Comparison of ENCODE assay signal across 11 mouse cellular contexts in the genomic region with DNA sequence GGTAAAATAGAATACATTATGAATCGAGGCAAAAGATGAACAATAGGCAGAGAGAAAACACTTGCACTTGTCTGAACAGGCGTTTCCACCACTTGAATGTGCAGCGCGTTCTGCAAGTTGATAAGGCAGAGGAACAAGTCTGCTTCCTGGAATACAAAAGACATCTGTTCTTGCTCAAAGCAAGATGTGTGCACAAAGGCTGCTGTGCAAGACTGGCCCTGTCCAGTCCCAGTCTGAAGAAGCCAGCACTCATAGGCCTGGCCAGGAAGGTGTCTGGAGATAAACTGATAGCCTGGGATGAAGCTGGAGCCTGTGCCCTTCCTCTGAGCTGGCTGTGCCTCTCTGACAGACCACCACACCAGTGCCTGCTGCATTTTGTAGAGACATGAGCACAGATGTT. TPM values are rescaled to one million over a fixed set of nuclear protein-coding genes. Genes with fewer than 3 reads are reported as not detected.
DNase-seq lines count a peak whose midpoint lies in the region; ATAC-seq lines count a peak whose summit lies in the region.
"Had no signal": no experiment of that assay in that cellular context is flagged by ENCODE, and none has a peak within 500 bp of the region (broad histone marks: within the 10 kb centered on the region; RNA-seq: fewer than 3 reads in every experiment).

No protein-coding gene starts in this region.

- H3K9ac ChIP-seq in intestine, embryonic 16.5 days (ENCODE audit: low read depth, low read length), result no peak overlapping the region
- no peak overlapping the region for H3K9ac ChIP-seq in intestine, embryonic 15.5 days
- no peak overlapping the region for H3K9ac ChIP-seq in heart, embryonic 14.5 days (ENCODE audit: low read length)
- H3K9ac ChIP-seq in midbrain, embryonic 14.5 days (replicated peaks; ENCODE audit: low read length), result no peak overlapping the region; the same call in 1 of the 2 replicates
- no peak overlapping the region for H3K9ac ChIP-seq in kidney, embryonic 16.5 days (replicated peaks; ENCODE audit: low read length)
- H3K9ac ChIP-seq: neural tube, embryonic 12.5 days had no signal

- peak; percentile 41 for DNase-seq in embryo, embryonic 10.5 days (ENCODE audit: low spot score)
- peak; percentile 52 for DNase-seq in midbrain, embryonic 14.5 days
- DNase-seq in right cerebral cortex, postnatal 25 days, result no peak
- no peak for DNase-seq in layer of hippocampus, adult 11-12 months (ENCODE audit: low spot score)
- DNase-seq: adrenal gland, adult 8-10 months; lung, postnatal 10 days had no signal

- H3K27ac ChIP-seq in intestine, embryonic 16.5 days (ENCODE audit: low read length), result no peak overlapping the region
- no peak overlapping the region for H3K27ac ChIP-seq in intestine, embryonic 15.5 days
- H3K27ac ChIP-seq in heart, embryonic 14.5 days (replicated peaks in 1 of 2; ENCODE audit: control insufficient read depth in 1 of 2, insufficient read depth in 1 of 2, low read depth in 2 of 2, low read length in 2 of 2), result peak overlapping the region; percentile 24 to 48; a peak in 3 of 4 replicates
- peak overlapping the region; percentile 49; the same call in 1 of the 2 replicates for H3K27ac ChIP-seq in midbrain, embryonic 14.5 days (replicated peaks; ENCODE audit: low read depth, low read length)
- no peak overlapping the region for H3K27ac ChIP-seq in kidney, embryonic 16.5 days (ENCODE audit: low read length)
- H3K27ac ChIP-seq: neural tube, embryonic 12.5 days had no signal

- no peak overlapping the region for H3K4me3 ChIP-seq in intestine, embryonic 16.5 days (ENCODE audit: low read length)
- no peak overlapping the region for H3K4me3 ChIP-seq in intestine, embryonic 15.5 days (replicated peaks)
- H3K4me3 ChIP-seq in heart, embryonic 14.5 days (ENCODE audit: control insufficient read depth in 1 of 2, insufficient read depth in 1 of 2, low read depth in 1 of 2, low read length in 2 of 2), result no peak overlapping the region
- no peak overlapping the region for H3K4me3 ChIP-seq in midbrain, embryonic 14.5 days (replicated peaks; ENCODE audit: low read depth, low read length)
- H3K4me3 ChIP-seq in kidney, embryonic 16.5 days (ENCODE audit: low read length), result no peak overlapping the region
- H3K4me3 ChIP-seq: neural tube, embryonic 12.5 days had no signal

- 18% methylated on average over 4 of the region's 4 CpGs for WGBS in intestine, embryonic 16.5 days
- WGBS in intestine, embryonic 15.5 days, result 15% methylated on average over 4 of the region's 4 CpGs
- 1% methylated on average over 4 of the region's 4 CpGs for WGBS in heart, embryonic 14.5 days
- WGBS in midbrain, embryonic 14.5 days, result 39% methylated on average over 4 of the region's 4 CpGs
- 53% methylated on average over 4 of the region's 4 CpGs for WGBS in kidney, embryonic 16.5 days

- no peaks in the 10 kb centered on the region for H3K27me3 ChIP-seq in intestine, embryonic 16.5 days (replicated peaks; ENCODE audit: control insufficient read depth, insufficient read depth, low read length)
- no peaks in the 10 kb centered on the region; the same call in 1 of the 2 replicates for H3K27me3 ChIP-seq in intestine, embryonic 15.5 days (replicated peaks)
- H3K27me3 ChIP-seq in heart, embryonic 14.5 days (ENCODE audit: control insufficient read depth, insufficient read depth, low read length), result peaks cover 19% of the 10 kb centered on the region
- no peaks in the 10 kb centered on the region for H3K27me3 ChIP-seq in midbrain, embryonic 14.5 days (ENCODE audit: control insufficient read depth, insufficient read depth, low read length)
- H3K27me3 ChIP-seq in kidney, embryonic 16.5 days (ENCODE audit: insufficient read depth, low read length), result peaks cover 3% of the 10 kb centered on the region; the same call in 1 of the 2 replicates

- ATAC-seq in intestine, embryonic 16.5 days, result peak; percentile 16; the same call in 1 of the 2 replicates
- ATAC-seq in intestine, embryonic 15.5 days, result no peak
- peak; percentile 58 for ATAC-seq in heart, embryonic 14.5 days (ENCODE audit: insufficient number of reproducible peaks, insufficient read depth, low FRiP score, low read depth)
- ATAC-seq in midbrain, embryonic 14.5 days (ENCODE audit: low FRiP score, low TSS enrichment), result no peak
- ATAC-seq in kidney, embryonic 16.5 days (ENCODE audit: low FRiP score, low TSS enrichment), result no peak

- no peaks in the 10 kb centered on the region for H3K9me3 ChIP-seq in intestine, embryonic 16.5 days (ENCODE audit: control insufficient read depth, low read length)
- no peaks in the 10 kb centered on the region for H3K9me3 ChIP-seq in intestine, embryonic 15.5 days
- H3K9me3 ChIP-seq in heart, embryonic 14.5 days (ENCODE audit: control insufficient read depth, low read length), result no peaks in the 10 kb centered on the region
- no peaks in the 10 kb centered on the region for H3K9me3 ChIP-seq in midbrain, embryonic 14.5 days (ENCODE audit: control insufficient read depth, low read length)
- no peaks in the 10 kb centered on the region for H3K9me3 ChIP-seq in kidney, embryonic 16.5 days (ENCODE audit: low read length)
- H3K9me3 ChIP-seq: neural tube, embryonic 12.5 days had no signal

- 0 out of 2 replicates have a peak, but pooled peaks cover 2% of the 10 kb centered on the region for H3K4me1 ChIP-seq in intestine, embryonic 16.5 days (ENCODE audit: control insufficient read depth, insufficient read depth, low read length)
- 0 out of 2 replicates have a peak, but pooled peaks cover 10% of the 10 kb centered on the region for H3K4me1 ChIP-seq in intestine, embryonic 15.5 days (replicated peaks)
- H3K4me1 ChIP-seq in heart, embryonic 14.5 days (ENCODE audit: control insufficient read depth in 2 of 2, insufficient read depth in 2 of 2, low read length in 2 of 2), result peaks cover 21 to 23% of the 10 kb centered on the region in 2 experiments
- H3K4me1 ChIP-seq in midbrain, embryonic 14.5 days (ENCODE audit: control insufficient read depth, insufficient read depth, low read length), result peaks cover 19% of the 10 kb centered on the region
- H3K4me1 ChIP-seq in kidney, embryonic 16.5 days (ENCODE audit: insufficient read depth, low read length), result peaks cover 9% of the 10 kb centered on the region; the same call in 1 of the 2 replicates

- H3K36me3 ChIP-seq in intestine, embryonic 16.5 days (ENCODE audit: control insufficient read depth, insufficient read depth, low read length), result no peaks in the 10 kb centered on the region
- no peaks in the 10 kb centered on the region for H3K36me3 ChIP-seq in intestine, embryonic 15.5 days
- H3K36me3 ChIP-seq in heart, embryonic 14.5 days (ENCODE audit: control insufficient read depth, insufficient read depth, low read length), result no peaks in the 10 kb centered on the region
- H3K36me3 ChIP-seq in midbrain, embryonic 14.5 days (ENCODE audit: control insufficient read depth, insufficient read depth, low read length), result no peaks in the 10 kb centered on the region
- no peaks in the 10 kb centered on the region for H3K36me3 ChIP-seq in kidney, embryonic 16.5 days (ENCODE audit: insufficient read depth, low read length)
- H3K36me3 ChIP-seq: neural tube, embryonic 12.5 days had no signal

- no peak overlapping the region for H3K4me2 ChIP-seq in intestine, embryonic 16.5 days (ENCODE audit: low read depth, low read length)
- no peak overlapping the region for H3K4me2 ChIP-seq in intestine, embryonic 15.5 days (replicated peaks)
- no peak overlapping the region; the same call in 1 of the 2 replicates for H3K4me2 ChIP-seq in heart, embryonic 14.5 days (ENCODE audit: low read length)
- H3K4me2 ChIP-seq in midbrain, embryonic 14.5 days (ENCODE audit: low read length), result no peak overlapping the region
- no peak overlapping the region for H3K4me2 ChIP-seq in kidney, embryonic 16.5 days (replicated peaks; ENCODE audit: low read depth, low read length)
- H3K4me2 ChIP-seq: neural tube, embryonic 12.5 days had no signal

RNA-seq across cellular contexts. Expression of gene Tmem179, which starts 1.6 kb away (rescaled TPM):
- polyA plus RNA-seq in intestine, embryonic 16.5 days (2015; fragmentation: Nextera tagmentation; extraction: Ambion mirVana), result 2.5 and 2.8 TPM in 2 replicates
- 2.4 and 3.2 TPM in 2 replicates for polyA plus RNA-seq in intestine, embryonic 15.5 days (2015; fragmentation: Nextera tagmentation; extraction: Ambion mirVana)
- polyA plus RNA-seq in heart, embryonic 14.5 days (2014; fragmentation: Nextera tagmentation; extraction: Ambion mirVana), result 0.40 and 0.54 TPM in 2 replicates
- polyA plus RNA-seq in midbrain, embryonic 14.5 days (2014; fragmentation: Nextera tagmentation; extraction: Ambion mirVana), result 50.7 and 68.6 TPM in 2 replicates
- 0.67 and 0.91 TPM in 2 replicates for polyA plus RNA-seq in kidney, embryonic 16.5 days (2015; fragmentation: Nextera tagmentation; extraction: Ambion mirVana)

RNA-seq across cellular contexts. Expression of gene A530016L24Rik, which starts 28.9 kb away (rescaled TPM):
- 0.10 and 0.18 TPM in 2 replicates for polyA plus RNA-seq in intestine, embryonic 16.5 days (2015; fragmentation: Nextera tagmentation; extraction: Ambion mirVana)
- 0.30 and 0.36 TPM in 2 replicates for polyA plus RNA-seq in intestine, embryonic 15.5 days (2015; fragmentation: Nextera tagmentation; extraction: Ambion mirVana)
- polyA plus RNA-seq in heart, embryonic 14.5 days (2014; fragmentation: Nextera tagmentation; extraction: Ambion mirVana), result 5.6 and 6.4 TPM in 2 replicates
- 0.12 TPM in 1 of 2 replicates, not detected in the other for polyA plus RNA-seq in midbrain, embryonic 14.5 days (2014; fragmentation: Nextera tagmentation; extraction: Ambion mirVana)
- 0.13 and 0.19 TPM in 2 replicates for polyA plus RNA-seq in kidney, embryonic 16.5 days (2015; fragmentation: Nextera tagmentation; extraction: Ambion mirVana)

Comparison
In these comparisons a context has a peak if more than half of its experiments do, and no peak if none do; other contexts are left out.
1. ATAC-seq: peak in intestine, embryonic 16.5 days (single experiment) and heart, embryonic 14.5 days (single experiment); none in intestine, embryonic 15.5 days (single experiment), midbrain, embryonic 14.5 days (single experiment) and kidney, embryonic 16.5 days (single experiment).
2. H3K27ac ChIP-seq: peak in heart, embryonic 14.5 days (2 of 2) and midbrain, embryonic 14.5 days (single experiment); none in intestine, embryonic 16.5 days (single experiment), intestine, embryonic 15.5 days (single experiment) and kidney, embryonic 16.5 days (single experiment).
3. DNase-seq: peak in embryo, embryonic 10.5 days (single experiment) and midbrain, embryonic 14.5 days (single experiment); none in right cerebral cortex, postnatal 25 days (single experiment) and layer of hippocampus, adult 11-12 months (single experiment).
4. RNA of gene Tmem179, which starts 1.6 kb away (polyA plus RNA-seq): 50.7 to 68.6 TPM in midbrain, embryonic 14.5 days; 2.5 to 2.8 TPM in intestine, embryonic 16.5 days, 2.4 to 3.2 TPM in intestine, embryonic 15.5 days, 0.67 to 0.91 TPM in kidney, embryonic 16.5 days and 0.40 to 0.54 TPM in heart, embryonic 14.5 days; every median in the first group is over 10 times any median in the second.